ENCODE assay signal across 8 mouse cellular contexts in the genomic region with DNA sequence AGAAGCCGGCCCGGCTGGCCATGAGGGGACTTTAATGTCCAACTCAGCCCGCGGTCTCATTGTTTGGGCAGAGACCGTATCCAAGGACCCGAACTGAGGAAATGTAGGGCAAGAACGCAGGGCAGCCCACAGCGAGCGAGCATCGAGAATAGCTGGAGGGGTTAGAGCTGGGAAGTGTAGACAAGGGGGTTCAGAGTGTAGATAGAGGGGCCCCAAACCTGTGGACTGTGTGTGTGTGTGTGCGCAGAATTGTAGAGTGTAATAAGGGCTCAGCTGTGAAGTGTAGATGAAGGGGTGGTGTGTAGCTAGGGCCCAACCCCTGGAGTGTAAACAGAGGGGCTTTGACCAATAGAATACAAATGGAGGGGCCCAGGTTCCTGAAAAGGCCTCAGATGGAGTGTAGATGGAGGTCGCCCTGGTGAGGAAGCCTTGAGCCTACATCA. TPM values are rescaled to one million over a fixed set of nuclear protein-coding genes. Genes with fewer than 3 reads are reported as not detected.
DNase-seq lines count a peak whose midpoint lies in the region; TF ChIP-seq lines count a peak whose summit lies in the region.

No protein-coding gene starts in this region.

- no peak for DNase-seq in lung, adult 2 months
- DNase-seq in lung, postnatal 25 days (ENCODE audit: low spot score): no peak
- peak; percentile 43 for DNase-seq in forelimb bud, embryonic 11.5 days (ENCODE audit: low read depth, low spot score)
- peak; percentile 39 for DNase-seq in mesoderm, embryonic 11.5 days (ENCODE audit: low read depth, low spot score)
- no peak for DNase-seq in MN1 (ENCODE audit: low spot score)
- no peak for DNase-seq in urinary bladder, postnatal 36 days (ENCODE audit: low spot score in 2 of 2)
- no peak for DNase-seq in adrenal gland, postnatal 25 days

- 6% methylated on average over 12 of the region's 12 CpGs for WGBS in lung, adult 2 months
- WGBS in bone marrow, adult 2 months: 5% methylated on average over 12 of the region's 12 CpGs

- peak; percentile 33; the same call in 1 of the 2 replicates for TF ChIP-seq POLR2A in lung, adult 2 months (IDR thresholded peaks at IDR 0.05; ENCODE audit: borderline replicate concordance, extremely low read depth, low read depth, low read length)
- no peak for TF ChIP-seq POLR2A in bone marrow, adult 2 months (IDR thresholded peaks at IDR 0.05; ENCODE audit: borderline replicate concordance, control insufficient read depth, low read depth, low read length)

- TF ChIP-seq CTCF in lung, adult 2 months (IDR thresholded peaks at IDR 0.05; ENCODE audit: insufficient read depth, low read length): no peak
- no peak for TF ChIP-seq CTCF in bone marrow, adult 2 months (IDR thresholded peaks at IDR 0.05; ENCODE audit: control insufficient read depth, insufficient read depth, low read length)

- peak overlapping the region; percentile 65 for H3K27ac ChIP-seq in bone marrow, adult 2 months (ENCODE audit: control insufficient read depth, insufficient read depth, low read depth, low read length, poor library complexity)

- H3K4me3 ChIP-seq in lung, adult 2 months (replicated peaks; ENCODE audit: extremely low read depth, low read depth, low read length): peak overlapping the region; percentile 81
- peak overlapping the region; percentile 86 for H3K4me3 ChIP-seq in bone marrow, adult 2 months (replicated peaks; ENCODE audit: control insufficient read depth, low read depth, low read length)

- peaks cover 9% of the 10 kb centered on the region for H3K4me1 ChIP-seq in lung, adult 2 months (ENCODE audit: control insufficient read depth, insufficient read depth, low read length)
- peaks cover 1% of the 10 kb centered on the region; the same call in 1 of the 2 replicates for H3K4me1 ChIP-seq in bone marrow, adult 2 months (ENCODE audit: control insufficient read depth, insufficient read depth, low read length)

RNA-seq across cellular contexts. Expression of gene Rgs12, which starts 0.5 kb away (rescaled TPM):
- 125 and 161 TPM in 2 replicates for polyA plus RNA-seq in lung, adult 2 months (2012; rRNA removed)
- polyA plus RNA-seq in bone marrow, adult 2 months (2011; ENCODE audit: insufficient read depth, insufficient read length, low replicate concordance, missing spikeins): 21.4 and 56.9 TPM in 2 replicates
- total RNA-seq in adrenal gland, postnatal 25 days (2021): 33.3 and 42.1 TPM in 2 replicates

RNA-seq across cellular contexts. Expression of gene Msantd1, which starts 42.0 kb away (rescaled TPM):
- 3.1 and 3.7 TPM in 2 replicates for polyA plus RNA-seq in lung, adult 2 months (2012; rRNA removed)
- 0.72 and 4.6 TPM in 2 replicates for polyA plus RNA-seq in bone marrow, adult 2 months (2011; ENCODE audit: insufficient read depth, insufficient read length, low replicate concordance, missing spikeins)
- total RNA-seq in adrenal gland, postnatal 25 days (2021): 1.2 and 1.8 TPM in 2 replicates

Comparison
In these comparisons a context has a peak if more than half of its experiments do, and no peak if none do; other contexts are left out.
1. DNase-seq: peak in forelimb bud, embryonic 11.5 days (single experiment) and mesoderm, embryonic 11.5 days (single experiment); none in lung, adult 2 months (single experiment), lung, postnatal 25 days (single experiment), MN1 (single experiment), urinary bladder, postnatal 36 days (0 of 2) and adrenal gland, postnatal 25 days (single experiment).